Mouse (Mus musculus): ENCODE measurements around the gene Gm20518. TPM values are rescaled to one million over a fixed set of nuclear protein-coding genes. Genes with fewer than 3 reads are reported as not detected.
A peak's percentile ranks its signal among the peaks of the same experiment; 100 is the strongest.

Gene Gm20518
- polyA plus RNA-seq, 1 experiment from 2014 or later, result 0.29 TPM

DNA sequence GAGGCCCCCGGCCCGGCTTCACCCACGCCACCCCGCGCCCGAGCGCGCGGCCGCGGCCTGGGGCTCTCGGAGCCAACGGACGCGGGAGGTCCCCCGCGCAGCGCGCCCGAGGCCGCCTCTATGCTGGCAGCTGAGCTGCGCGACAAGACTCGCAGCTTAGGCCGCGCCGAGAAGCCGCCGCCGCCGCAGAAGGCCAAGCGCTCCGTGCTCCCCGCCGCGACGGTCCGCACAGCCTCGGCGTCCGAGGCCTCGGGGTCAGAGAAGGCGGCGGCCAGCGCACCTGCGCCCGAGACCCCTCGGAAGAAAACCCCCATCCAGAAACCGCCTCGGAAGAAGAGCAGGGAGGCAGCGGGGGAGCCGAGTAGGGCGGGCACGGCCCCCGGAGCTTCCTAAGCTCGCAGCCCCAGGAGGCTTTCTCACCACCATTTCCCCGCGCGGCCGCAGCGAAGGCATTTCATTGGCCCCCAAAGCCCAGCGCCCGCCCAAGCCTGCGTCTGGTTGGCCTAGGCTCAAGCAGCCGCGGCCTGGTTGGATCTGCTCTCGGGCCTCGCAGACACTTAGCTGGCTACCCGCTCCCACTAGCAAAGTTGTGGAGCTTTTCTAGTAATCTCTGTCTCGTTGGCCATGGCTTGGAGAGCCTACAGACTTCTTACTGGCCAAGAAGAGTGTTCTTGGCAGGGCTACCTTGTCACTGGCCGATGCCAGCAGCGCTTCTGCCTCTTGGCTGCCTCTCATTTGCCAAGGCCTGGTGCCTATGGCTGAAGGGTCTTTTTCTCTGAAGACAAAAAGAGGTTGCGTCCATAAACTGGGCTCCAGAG is 84.1 kb downstream of the Gm20518 start:
- H3K27me3 ChIP-seq (ENCODE audit: poor library complexity, severe bottlenecking), result peaks cover 94% of the 10 kb centered on the region
- H3K9me3 ChIP-seq, result no peaks in the 10 kb centered on the region
- peak overlapping the region; percentile 62 for H3K4me3 ChIP-seq
- H3K27ac ChIP-seq, result peak overlapping the region; percentile 86
- WGBS, result 1% methylated on average over 73 of the region's 73 CpGs
- H3K4me1 ChIP-seq, result peaks cover 72% of the 10 kb centered on the region
- H3K36me3 ChIP-seq (replicated peaks), result no peaks in the 10 kb centered on the region
- peak; percentile 89 for DNase-seq (ENCODE audit: extremely low spot score, low spot score)

DNA sequence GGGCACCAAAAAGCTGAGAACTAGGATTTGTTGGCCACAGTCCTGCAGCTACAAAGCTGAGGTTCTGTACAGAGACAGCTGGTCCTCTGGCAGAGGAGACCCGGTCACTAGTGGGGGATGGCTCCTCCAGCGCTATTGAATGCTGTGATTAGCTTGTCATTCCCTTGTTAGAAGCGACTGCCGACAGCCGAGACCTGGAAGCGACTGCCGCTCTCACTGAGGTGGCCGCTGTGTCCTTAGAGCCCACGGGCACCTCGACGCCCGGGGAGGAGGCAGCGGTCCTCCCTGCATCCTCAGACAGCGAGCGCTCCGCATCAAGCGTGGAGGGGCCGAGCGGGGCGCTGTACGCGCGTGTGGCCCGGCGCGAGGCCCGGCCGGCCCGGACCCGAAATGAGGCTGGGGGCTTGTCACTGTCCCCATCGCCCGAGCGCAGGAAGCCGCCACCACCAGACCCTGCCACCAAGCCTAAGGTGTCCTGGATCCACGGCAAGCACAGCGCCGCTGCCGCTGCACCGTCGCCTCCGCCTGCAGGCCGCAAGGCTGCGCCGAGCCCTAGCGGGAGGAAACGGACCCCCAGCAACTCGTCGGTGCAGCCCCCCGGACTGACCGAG is 84.8 kb downstream of the Gm20518 start:
- H3K27ac ChIP-seq, result peak overlapping the region; percentile 86
- H3K27me3 ChIP-seq (ENCODE audit: poor library complexity, severe bottlenecking), result peaks cover 98% of the 10 kb centered on the region
- peak overlapping the region; percentile 62 for H3K4me3 ChIP-seq
- no peaks in the 10 kb centered on the region for H3K9me3 ChIP-seq
- peak; percentile 64 for DNase-seq (ENCODE audit: extremely low spot score, low spot score)
- 2% methylated on average over 50 of the region's 50 CpGs for WGBS
- H3K36me3 ChIP-seq (replicated peaks), result no peaks in the 10 kb centered on the region
- peaks cover 78% of the 10 kb centered on the region for H3K4me1 ChIP-seq

DNA sequence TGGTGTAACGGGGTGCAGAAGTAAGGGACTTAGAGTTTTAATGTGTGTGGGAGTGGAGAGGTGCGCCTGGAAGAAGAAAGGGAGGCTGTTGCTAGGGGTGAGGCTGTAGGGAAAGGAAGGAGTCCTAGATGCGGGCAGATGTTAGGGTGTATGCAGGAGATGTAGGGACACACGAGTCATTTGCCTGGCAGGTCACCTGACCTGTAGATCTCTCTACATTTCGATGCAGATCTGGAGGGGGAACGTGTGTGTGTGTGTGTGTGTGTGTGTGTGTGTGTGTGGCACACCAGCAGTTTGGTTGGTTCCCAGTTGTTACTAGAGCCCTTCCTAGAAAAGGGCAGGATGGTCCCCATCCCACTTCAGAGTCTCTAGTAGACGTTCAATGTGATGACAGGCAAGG is 86.5 kb downstream of the Gm20518 start:
- Histone ChIP-seq H3K27me3 (ENCODE audit: poor library complexity, severe bottlenecking) (peaks cover 99% of the 10 kb centered on the region), H3K36me3 (replicated peaks) (no peaks in the 10 kb centered on the region), H3K9me3 (no peaks in the 10 kb centered on the region), H3K27ac (no peak overlapping the region), H3K4me3 (peak overlapping the region; percentile 53), H3K4me1 (peaks cover 80% of the 10 kb centered on the region)
- DNase-seq (ENCODE audit: extremely low spot score, low spot score), result peak; percentile 20
- WGBS, result 11% methylated on average over 7 of the region's 7 CpGs

DNA sequence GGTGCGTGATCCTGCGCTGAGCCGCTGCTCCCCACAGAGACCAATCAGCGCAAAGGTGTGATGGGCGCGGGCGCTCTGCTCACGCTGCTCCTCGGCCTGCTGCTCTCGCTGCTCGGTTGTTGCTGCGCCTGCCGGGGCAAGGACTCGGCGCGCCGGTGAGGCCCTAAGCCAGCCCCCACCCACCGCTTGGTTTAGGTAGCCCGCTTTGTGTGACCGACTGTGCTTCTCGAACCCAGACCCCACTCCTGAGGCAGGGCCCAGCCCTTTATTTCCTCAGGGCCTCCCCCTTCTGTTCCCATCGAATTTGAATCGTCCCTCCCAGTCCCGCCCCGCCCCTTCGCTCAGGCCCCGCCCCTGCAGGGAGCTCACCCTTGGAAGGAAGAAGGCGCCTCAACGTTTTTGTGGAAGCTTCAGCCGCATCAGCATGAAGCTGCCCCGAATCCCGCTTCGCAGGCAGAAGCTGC is 87.0 kb downstream of the Gm20518 start:
- no peak overlapping the region; the same call in 1 of the 2 replicates for H3K27ac ChIP-seq
- H3K4me1 ChIP-seq, result peaks cover 76% of the 10 kb centered on the region
- peak; percentile 73 for DNase-seq (ENCODE audit: extremely low spot score, low spot score)
- H3K27me3 ChIP-seq (ENCODE audit: poor library complexity, severe bottlenecking), result peaks cover 99% of the 10 kb centered on the region
- no peaks in the 10 kb centered on the region for H3K9me3 ChIP-seq
- no peaks in the 10 kb centered on the region for H3K36me3 ChIP-seq (replicated peaks)
- WGBS, result under 1% methylated on average over 33 of the region's 33 CpGs
- H3K4me3 ChIP-seq, result peak overlapping the region; percentile 53

DNA sequence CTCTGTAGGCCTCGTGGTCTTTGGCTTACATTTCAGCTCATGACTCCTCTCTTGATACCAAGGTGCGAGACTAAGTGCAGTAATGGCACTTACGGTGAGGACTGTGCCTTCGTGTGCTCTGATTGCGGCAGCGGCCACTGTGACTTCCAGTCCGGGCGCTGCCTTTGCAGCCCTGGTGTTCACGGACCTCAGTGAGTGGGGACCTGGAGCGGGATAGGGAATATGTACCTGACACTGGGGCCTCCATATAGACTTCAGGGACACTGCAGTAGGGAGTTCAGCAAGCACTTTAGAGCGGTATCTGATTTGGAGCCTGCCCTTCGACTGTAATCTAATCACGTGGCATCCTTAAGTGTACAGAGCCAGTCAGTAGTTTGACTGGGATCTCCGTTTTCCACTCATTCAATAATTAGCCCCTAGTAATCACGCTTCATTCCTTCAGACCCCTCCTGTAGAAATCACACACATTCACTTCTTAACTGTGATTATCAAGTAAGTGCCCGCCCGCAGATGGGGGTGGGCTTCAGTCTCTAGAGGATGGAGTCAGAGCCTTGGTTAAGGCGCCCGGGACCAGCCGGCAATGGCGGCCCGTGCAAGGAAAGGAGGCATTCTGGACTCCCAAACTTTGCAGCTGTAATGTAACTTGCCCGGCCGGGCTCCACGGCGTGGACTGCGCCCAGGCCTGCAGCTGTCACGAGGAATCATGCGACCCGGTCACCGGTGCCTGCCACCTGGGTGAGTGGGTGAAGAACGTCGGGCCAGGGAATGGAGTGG is 87.6 kb downstream of the Gm20518 start:
- peaks cover 72% of the 10 kb centered on the region for H3K4me1 ChIP-seq
- H3K36me3 ChIP-seq (replicated peaks), result no peaks in the 10 kb centered on the region
- H3K27ac ChIP-seq, result no peak overlapping the region; the same call in 1 of the 2 replicates
- peak overlapping the region; percentile 53 for H3K4me3 ChIP-seq
- 4% methylated on average over 33 of the region's 33 CpGs for WGBS
- H3K27me3 ChIP-seq (ENCODE audit: poor library complexity, severe bottlenecking), result peaks cover 99% of the 10 kb centered on the region
- DNase-seq (ENCODE audit: extremely low spot score, low spot score), result peak; percentile 33
- no peaks in the 10 kb centered on the region for H3K9me3 ChIP-seq

DNA sequence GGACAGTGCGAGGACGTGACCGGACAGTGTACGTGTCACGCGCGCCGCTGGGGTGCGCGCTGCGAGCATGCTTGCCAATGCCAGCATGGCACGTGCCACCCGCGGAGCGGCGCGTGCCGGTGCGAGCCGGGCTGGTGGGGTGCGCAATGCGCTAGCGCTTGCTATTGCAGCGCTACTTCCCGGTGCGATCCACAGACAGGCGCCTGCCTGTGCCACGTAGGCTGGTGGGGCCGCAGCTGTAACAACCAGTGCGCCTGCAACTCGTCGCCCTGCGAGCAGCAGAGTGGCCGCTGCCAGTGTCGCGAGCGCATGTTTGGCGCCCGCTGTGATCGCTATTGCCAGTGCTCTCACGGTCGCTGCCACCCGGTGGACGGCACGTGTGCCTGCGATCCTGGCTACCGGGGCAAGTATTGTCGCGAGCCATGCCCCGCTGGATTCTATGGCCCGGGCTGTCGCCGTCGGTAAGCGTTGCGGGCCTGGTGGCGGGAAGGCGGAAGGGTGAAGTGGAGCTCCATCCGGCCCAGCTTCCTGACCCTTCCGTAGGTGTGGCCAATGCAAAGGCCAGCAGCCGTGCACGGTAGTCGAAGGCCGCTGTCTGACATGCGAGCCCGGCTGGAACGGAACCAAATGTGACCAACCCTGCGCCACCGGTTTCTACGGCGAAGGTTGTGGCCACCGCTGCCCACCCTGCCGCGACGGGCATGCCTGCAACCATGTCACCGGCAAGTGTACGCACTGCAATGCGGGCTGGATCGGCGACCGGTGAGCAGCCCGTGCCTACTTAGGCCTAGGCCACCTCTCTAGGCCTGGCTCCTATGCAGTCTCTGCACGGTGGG is 88.4 kb downstream of the Gm20518 start:
- Histone ChIP-seq H3K4me3 (peak overlapping the region; percentile 53), H3K27ac (peak overlapping the region; percentile 56; the same call in 1 of the 2 replicates), H3K9me3 (no peaks in the 10 kb centered on the region), H3K36me3 (replicated peaks) (no peaks in the 10 kb centered on the region), H3K4me1 (peaks cover 75% of the 10 kb centered on the region), H3K27me3 (ENCODE audit: poor library complexity, severe bottlenecking) (peaks cover 100% of the 10 kb centered on the region)
- WGBS, result 1% methylated on average over 83 of the region's 83 CpGs
- peak; percentile 49 for DNase-seq (ENCODE audit: extremely low spot score, low spot score)

DNA sequence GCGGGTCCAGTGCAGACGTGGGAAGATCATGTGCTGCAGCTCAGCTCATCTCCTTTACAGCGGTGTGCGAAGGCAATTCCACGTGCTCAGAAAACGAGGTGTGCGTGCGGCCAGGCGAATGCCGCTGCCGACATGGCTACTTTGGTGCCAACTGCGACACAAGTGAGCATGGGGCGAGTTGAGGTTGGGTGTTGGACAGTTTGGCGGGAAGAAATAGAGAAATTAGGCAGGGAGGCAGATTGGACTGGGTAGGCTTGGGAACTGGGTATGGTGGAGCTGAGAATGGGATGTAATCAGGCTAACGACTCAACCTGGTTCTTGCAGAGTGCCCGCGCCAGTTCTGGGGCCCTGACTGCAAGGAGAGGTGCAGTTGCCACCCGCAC is 89.0 kb downstream of the Gm20518 start:
- Histone ChIP-seq H3K4me1 (peaks cover 75% of the 10 kb centered on the region), H3K36me3 (replicated peaks) (no peaks in the 10 kb centered on the region), H3K4me3 (peak overlapping the region; percentile 53), H3K27me3 (ENCODE audit: poor library complexity, severe bottlenecking) (peaks cover 100% of the 10 kb centered on the region), H3K9me3 (no peaks in the 10 kb centered on the region), H3K27ac (no peak overlapping the region)
- WGBS, result 4% methylated on average over 18 of the region's 18 CpGs
- DNase-seq (ENCODE audit: extremely low spot score, low spot score), result peak; percentile 38

DNA sequence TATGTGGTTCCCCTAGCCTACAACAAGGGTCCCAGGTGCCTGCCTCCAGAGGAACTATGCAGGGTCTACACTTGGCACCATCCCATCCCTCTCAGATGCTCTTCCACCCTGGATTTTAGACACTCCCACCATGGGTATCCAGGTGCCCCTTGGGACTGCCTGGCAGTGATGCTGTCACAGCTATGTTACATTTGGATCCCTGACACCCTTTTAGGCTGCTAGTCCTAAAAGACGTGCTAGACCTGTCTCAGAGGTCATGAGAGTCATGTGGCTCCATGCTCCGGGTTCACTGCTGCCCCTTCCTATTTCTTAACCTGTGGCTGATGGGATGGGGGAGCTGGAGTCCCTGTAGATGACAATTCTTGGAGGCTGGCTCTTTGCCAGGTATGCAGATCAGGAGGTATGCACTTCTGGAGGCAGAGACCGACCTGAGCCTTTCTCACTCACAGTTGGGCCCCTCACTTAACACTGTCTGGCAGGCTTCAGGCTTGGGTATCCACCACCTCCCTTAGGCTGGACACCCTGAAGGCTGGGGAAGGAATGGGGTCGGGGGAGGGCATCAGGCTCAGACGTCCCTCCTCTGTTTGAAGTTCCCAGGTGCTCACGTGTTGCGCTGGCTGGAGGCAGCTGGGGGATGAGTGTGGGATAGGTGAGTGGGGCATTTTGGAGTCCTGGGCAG is 89.6 kb downstream of the Gm20518 start:
- peaks cover 100% of the 10 kb centered on the region for H3K27me3 ChIP-seq (ENCODE audit: poor library complexity, severe bottlenecking)
- no peaks in the 10 kb centered on the region for H3K36me3 ChIP-seq (replicated peaks)
- peaks cover 75% of the 10 kb centered on the region for H3K4me1 ChIP-seq
- under 1% methylated on average over 7 of the region's 7 CpGs for WGBS
- H3K9me3 ChIP-seq, result no peaks in the 10 kb centered on the region
- no peak for DNase-seq (ENCODE audit: extremely low spot score, low spot score)
- H3K4me3 ChIP-seq, result no peak overlapping the region; the same call in 1 of the 2 replicates
- no peak overlapping the region for H3K27ac ChIP-seq

DNA sequence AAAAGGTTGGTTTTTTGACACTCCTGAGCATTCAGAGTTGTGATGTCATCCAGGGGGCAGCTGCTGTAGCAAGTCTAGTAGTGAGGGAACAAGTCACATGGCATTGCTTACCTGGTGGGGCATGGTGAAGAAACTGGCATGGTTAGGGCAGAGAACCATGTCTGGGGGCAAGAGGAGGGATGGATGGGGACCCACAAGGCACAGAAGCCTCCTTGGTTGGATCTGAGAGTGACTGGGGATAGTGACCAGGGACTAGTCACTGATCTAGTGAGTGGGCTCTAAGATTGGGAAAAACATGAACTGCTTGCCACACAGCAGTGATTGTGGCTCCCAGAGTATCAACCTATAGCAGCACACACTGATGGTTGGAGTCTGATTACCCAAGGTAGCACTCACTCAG is 91.9 kb downstream of the Gm20518 start:
- Histone ChIP-seq H3K4me1 (peaks cover 68% of the 10 kb centered on the region), H3K36me3 (replicated peaks) (no peaks in the 10 kb centered on the region), H3K9me3 (no peaks in the 10 kb centered on the region), H3K27ac (no peak overlapping the region), H3K27me3 (ENCODE audit: poor library complexity, severe bottlenecking) (peaks cover 100% of the 10 kb centered on the region), H3K4me3 (no peak overlapping the region)
- no peak for DNase-seq (ENCODE audit: extremely low spot score, low spot score)

DNA sequence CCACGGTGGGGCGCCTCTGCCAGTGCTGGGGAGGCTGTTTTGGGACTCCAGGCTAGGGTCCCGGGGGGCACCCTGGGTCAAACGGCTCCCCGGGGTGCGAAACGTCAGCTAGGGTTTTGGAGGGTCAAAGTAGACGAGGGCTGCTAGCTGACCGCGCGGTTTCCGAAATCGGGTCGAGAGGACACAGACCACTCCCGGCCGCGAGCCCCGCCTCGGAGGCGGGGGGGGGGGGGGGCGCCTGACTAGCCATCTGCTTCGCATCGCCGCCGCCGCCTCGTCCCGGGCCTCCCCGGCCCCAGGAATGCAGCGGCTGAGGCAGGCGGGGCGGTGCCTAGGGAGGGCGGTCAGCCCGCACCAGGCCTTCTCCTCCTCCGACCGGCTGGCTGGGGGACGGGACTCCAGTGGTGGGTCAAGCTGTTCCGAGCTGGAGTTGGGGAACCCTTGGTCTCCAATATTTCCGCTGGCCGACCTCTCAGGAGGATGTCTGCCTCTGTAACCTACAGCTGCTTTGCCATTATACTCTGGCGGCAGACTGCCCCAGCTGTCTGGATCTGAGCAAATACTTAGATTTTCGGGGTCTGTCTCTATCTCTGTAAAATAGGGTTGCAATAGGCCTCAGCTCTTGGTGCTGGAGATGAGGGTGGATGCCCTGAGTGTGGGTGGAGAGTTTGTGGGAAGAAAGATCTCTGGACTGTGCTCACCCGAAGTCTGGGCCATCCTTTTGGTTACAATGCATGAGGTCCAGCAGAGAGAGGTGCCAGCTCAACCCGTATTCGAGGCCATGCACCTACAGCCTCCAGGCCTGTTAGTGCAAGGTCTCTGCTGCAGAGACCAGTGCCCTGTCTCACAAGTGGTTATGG is 92.9 kb downstream of the Gm20518 start:
- WGBS, result 1% methylated on average over 35 of the region's 45 CpGs
- H3K36me3 ChIP-seq (replicated peaks), result peaks cover 6% of the 10 kb centered on the region; the same call in 1 of the 2 replicates
- H3K9me3 ChIP-seq, result no peaks in the 10 kb centered on the region
- peak overlapping the region; percentile 88 for H3K27ac ChIP-seq
- H3K4me3 ChIP-seq, result peak overlapping the region; percentile 60
- DNase-seq (ENCODE audit: extremely low spot score, low spot score), result peak; percentile 61
- H3K4me1 ChIP-seq, result peaks cover 58% of the 10 kb centered on the region
- peaks cover 97% of the 10 kb centered on the region for H3K27me3 ChIP-seq (ENCODE audit: poor library complexity, severe bottlenecking)

DNA sequence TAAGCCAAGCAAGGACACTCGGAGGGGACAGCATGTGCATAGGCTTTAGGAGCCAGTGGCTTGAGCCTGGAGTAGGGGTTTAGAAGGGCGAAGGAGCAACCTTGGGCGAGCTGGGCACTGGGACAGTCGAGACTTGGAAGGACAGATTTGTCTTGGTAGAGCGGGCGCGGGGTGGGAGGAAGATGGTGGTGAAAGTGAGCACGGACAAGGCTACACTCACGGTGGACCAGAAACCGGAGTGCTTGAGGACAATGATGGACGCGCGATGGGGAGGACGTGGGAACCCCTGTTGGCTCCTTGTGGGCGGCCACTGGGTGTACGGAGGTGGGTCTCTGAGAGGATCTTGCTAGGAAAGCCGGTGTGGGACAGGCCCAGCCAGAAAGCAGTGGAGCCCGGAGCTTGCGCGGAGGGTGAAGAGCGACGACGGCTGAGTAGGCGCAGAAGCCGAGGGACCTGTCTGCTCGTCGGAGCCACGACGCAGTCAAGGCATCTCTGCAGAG is 93.6 kb downstream of the Gm20518 start:
- H3K27ac ChIP-seq, result peak overlapping the region; percentile 88
- 2% methylated on average over 29 of the region's 29 CpGs for WGBS
- H3K4me3 ChIP-seq, result peak overlapping the region; percentile 60

More for the DNA sequence above, 93.6 kb downstream of the Gm20518 start:
- Histone ChIP-seq H3K4me1 (peaks cover 51% of the 10 kb centered on the region), H3K27me3 (ENCODE audit: poor library complexity, severe bottlenecking) (peaks cover 90% of the 10 kb centered on the region), H3K36me3 (replicated peaks) (peaks cover 13% of the 10 kb centered on the region), H3K9me3 (no peaks in the 10 kb centered on the region)
- DNase-seq (ENCODE audit: extremely low spot score, low spot score), result peak; percentile 56
